Mouse (Mus musculus): ENCODE data around the gene Hist1h1c. TPM values are rescaled to one million over a fixed set of nuclear protein-coding genes. Genes with fewer than 3 reads are reported as not detected.

Gene Hist1h1c
- total RNA-seq, 2 experiments from 2014 or later: 186 to 1,288 TPM

DNA sequence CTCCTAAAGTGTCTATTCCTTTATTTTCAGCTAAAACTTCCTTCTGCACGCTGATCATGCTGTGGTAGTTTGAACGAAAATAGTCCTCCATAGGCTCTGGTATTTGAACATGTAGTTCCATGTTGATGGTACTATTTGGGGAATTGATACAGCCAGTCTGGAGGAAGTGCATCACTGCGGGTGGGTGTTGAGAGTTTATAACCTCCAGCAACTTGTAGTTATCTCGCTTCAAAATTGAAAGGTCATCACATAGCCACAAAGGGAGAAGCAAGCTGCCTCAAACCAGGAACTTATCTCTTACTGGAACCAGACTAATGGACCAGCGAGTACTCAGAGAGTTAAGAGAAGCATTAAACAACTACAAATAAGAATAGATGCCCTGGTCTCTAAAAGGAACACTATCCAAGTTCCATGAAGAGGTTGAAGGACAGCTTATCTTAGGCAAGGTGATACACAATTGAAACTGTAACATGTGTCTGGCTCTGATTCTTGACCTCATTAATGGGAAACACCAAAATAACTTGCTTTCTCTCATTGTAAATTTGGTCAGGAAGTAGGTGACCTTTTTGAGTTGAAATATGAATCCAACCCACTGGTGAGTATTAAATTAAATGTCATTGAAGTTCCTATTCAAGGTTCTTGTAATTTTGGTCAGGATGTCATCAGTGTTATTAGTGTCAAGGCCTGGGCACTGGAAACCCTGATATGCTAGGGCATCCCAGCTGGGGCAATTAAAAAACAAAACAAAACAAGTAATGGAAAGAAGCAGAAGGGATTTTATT lies 22.2 kb upstream of the Hist1h1c start:
- ATAC-seq (ENCODE audit: poor library complexity, severe bottlenecking): peak; percentile 74

DNA sequence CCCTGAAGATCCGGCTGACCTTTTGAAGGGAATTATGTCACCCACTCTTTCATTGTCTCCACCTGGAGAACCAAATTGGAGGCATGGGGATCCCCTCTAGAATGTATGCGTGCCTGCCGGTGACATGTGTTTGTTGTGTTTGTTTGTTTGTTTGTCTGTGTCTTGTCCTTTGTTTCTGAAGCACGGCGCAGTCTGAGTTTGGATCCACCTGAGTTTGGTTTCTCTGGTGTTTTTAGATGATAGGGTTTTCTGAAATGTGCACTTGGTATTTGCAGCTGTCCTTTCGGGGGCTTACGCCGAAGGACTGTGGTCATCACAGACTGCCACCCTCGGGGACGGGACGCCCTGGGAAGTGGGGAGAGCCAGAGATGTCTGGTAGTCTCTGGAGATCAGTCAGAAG lies 21.4 kb upstream of the Hist1h1c start:
- no peak for ATAC-seq (ENCODE audit: poor library complexity, severe bottlenecking)

DNA sequence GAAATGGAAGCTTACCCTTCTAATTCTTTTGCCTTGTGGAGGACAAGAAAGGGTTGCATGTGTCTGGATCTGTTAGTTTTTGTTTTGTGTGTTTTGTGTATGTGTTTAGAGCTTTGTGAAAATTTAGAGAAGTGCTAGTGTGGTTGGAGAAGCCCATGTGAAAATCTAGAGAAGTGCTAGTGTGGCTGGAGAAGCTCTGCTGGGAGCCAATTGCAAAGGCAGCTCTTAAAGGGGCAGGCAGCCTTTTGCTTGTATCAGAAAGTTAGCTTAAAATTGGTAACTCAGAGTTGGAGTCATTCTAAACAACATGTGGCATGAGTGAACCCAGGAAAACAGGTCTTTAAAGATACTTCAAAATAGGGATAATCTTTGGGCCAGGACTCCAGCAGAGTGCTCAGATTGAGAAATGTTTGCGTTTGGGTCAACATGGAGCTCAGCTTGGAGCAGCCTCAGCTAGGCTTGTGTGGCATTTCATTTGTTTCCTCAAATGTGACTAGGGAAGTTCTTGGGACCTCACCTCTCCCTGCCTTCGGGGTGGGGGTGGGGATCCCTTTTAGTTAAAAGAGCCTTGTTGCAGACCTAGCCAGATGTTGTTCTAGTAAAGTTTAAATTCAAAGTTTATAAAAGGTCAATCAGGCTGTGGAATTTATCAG lies 20.9 kb upstream of the Hist1h1c start:
- peak; percentile 52; the same call in 1 of the 2 replicates for ATAC-seq (ENCODE audit: poor library complexity, severe bottlenecking)

DNA sequence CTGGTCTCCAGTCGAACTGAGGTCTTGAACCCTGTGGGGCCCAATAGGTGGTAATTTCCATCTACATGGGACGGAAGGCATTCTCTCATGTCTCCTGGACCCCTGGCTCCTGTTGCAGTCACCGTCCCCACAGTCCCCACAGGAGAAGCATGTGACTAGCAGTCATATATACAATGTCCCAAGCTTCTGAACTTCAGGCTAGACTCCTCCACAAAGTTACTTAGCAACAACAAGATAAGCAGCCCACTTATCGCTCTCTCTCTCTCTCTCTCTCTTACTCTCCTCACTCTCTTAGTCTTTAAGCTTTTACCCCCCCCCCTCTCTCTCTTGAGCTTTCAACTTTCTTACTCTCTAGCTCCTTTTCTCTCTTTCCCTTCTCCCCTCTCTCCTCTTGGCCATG lies 14.4 kb upstream of the Hist1h1c start:
- ATAC-seq (ENCODE audit: poor library complexity, severe bottlenecking): no peak

DNA sequence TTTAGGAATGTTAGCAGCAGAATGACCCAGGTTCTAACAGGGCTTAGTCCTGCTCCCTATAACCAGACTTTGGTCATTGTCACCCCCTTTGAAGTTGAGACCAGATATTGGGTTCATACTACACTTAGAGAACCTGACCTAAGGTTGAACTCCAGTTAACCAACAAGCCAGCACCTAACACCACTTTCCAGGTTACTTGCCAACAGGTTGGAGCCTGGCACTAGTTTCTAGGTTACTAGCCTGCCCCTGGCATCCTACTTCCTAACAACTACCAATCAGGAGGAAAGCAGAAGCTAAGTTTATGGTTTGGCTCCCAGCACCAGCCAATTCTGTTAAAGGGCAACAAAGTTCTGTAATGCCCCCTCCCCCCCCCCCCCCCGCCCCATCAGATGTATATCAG lies 13.4 kb upstream of the Hist1h1c start:
- no peak for ATAC-seq (ENCODE audit: poor library complexity, severe bottlenecking)

DNA sequence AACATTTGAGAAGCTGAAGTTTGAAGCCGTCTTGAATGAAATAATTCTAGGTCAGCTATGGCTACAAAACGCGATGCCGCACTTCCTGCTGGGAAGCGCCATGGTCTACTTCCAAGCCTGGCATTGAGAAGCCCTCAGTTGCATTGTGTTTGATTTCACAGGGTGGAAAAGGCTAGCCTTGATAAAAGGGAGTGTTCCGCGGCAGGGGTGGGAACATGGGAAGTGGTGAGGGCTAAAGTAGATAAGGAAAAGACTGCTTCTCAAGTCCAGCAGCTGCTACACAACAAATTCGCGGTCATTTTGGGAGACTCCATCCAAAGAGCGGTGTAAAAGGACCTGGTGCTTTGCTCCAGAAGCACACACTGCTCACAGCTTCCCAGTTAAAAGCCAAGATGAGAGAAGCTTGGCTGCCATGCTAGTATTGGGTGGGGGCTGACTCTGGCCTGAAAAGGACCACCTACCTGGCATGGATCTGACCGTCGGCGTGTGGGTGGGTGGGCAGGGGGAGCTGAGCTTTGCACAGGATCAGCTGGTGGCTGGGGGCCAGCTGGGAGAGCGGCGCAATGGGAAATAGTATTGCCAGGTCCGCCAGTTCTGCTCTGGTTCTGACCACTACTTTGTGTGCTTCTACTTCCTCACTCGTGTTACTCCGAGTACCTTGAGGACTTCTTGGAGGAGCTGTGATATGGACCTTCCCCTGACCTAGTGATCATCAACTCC lies 10.0 kb upstream of the Hist1h1c start:
- ATAC-seq (ENCODE audit: poor library complexity, severe bottlenecking): peak; percentile 54; the same call in 1 of the 2 replicates

DNA sequence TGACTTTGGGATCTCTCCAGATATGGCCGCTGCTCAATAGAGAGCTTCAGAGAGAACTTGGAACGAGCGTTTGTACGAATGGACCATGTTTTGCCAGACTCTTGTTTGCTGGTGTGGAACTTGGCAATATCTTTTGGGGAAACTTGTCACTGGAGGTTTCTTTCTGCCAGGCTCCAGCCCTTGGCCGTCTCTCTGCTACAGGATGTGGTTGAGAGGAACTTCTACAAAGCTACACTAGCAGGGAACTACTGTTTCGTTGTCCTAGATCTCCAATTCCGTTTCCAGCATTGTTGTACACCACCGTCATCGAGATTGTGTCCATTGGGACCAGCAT lies 9.4 kb upstream of the Hist1h1c start:
- peak; percentile 70 for ATAC-seq (ENCODE audit: poor library complexity, severe bottlenecking)

DNA sequence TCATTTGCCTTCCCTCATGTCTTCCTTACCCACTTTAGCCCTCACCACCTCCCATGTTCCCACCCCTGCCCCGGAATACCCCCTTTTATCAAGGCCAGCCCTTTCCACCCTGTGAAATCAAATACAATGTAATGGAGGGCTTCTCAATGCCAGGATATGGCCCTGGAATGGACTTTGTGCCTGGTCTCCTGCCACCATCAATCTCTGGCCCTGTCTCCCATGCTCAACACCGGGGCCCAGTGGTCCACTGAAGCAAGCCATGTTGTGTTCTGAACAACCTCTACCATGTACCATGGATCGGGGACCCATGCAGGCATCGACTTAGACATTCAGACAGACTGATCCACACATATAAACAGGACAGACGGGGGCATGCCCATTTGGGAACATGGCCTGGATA lies 8.9 kb upstream of the Hist1h1c start:
- ATAC-seq (ENCODE audit: poor library complexity, severe bottlenecking): no peak

DNA sequence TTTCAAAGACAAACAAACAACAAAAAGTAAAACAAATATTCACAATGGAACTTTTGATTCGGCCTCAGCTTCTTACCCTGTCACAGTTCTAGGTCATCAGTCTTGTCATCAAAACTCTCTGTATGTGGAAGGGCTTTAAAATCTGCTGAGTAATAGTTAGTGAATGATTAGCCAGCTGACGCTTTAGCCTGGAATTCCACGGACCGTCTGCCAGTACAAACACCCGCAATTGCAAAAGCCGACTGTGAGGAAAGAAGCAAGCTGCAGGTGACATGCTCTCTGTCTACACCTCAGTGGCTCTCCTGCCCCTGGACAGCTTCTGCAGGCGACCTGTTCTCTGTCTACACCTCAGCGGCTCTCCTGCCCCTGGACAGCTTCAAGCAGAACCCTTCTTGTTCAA lies 8.1 kb upstream of the Hist1h1c start:
- no peak for ATAC-seq (ENCODE audit: poor library complexity, severe bottlenecking)

DNA sequence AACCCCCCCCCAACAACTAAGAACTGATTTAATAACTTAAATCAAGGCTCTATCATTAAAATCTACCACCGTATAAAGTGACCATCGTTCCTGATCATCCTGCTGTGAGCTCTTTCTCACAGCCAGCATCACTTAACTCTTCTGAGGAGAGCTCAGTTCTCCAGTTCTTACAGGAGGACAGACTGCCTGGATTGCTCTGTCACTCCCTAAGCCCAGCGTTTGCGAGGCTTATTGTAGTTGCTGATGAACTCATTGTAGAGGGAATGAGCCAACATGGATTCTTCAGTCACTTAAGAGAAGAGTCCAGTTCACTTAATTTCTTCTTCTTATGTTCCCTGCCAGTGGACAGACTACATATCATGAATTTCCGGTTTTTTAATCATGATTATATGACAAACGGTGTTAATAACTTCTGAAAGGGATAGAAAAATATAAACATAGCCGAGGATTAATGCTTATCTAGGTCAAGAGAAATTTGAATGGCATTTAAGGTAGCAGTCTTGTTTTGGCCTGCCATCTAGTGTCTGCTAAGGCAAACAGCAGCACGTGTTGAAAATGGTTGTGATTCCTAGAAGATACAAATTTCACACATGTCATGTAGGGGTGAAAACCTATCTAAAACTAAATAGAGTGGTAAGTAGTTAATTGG lies 6.3 kb upstream of the Hist1h1c start:
- peak; percentile 80 for ATAC-seq (ENCODE audit: poor library complexity, severe bottlenecking)

DNA sequence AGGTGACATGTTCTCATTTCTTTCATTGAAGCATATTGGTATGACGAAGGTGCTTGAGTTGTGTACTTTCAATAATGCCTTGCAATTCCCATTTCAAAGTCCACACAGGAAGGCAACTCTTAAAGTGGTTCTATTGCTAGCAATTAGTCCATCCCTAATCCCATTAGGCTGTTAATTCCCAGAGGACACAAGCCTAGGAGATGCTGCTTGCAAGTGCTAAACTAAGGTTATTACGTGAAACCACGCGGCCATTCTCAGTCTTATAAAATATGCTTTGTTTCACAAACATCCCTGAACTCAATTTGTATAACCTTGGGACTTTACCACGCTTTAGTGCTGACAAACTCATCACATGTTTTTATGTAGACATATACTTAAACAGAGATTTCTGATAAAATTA lies 1.5 kb upstream of the Hist1h1c start:
- no peak for ATAC-seq (ENCODE audit: poor library complexity, severe bottlenecking)

DNA sequence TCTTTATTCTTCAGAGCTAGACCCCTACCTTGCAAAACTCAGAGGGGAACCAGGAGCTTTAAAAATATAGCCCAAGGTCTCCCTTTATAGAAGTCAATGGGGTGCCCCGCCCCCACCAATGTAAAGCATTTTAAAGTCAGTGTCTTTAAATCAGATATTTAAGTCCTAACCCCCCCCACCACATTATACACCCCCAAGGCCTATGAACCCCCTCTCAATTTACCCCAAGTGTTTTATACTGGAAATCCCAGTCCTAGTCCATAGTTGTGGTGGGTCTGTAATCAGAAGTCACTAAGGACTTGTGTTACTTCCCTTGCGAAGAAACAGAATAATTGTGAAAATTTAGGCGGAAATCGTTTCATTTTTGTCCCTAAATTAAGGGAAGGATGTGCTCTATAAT lies 567 bp upstream of the Hist1h1c start:
- no peak for ATAC-seq (ENCODE audit: poor library complexity, severe bottlenecking)

DNA sequence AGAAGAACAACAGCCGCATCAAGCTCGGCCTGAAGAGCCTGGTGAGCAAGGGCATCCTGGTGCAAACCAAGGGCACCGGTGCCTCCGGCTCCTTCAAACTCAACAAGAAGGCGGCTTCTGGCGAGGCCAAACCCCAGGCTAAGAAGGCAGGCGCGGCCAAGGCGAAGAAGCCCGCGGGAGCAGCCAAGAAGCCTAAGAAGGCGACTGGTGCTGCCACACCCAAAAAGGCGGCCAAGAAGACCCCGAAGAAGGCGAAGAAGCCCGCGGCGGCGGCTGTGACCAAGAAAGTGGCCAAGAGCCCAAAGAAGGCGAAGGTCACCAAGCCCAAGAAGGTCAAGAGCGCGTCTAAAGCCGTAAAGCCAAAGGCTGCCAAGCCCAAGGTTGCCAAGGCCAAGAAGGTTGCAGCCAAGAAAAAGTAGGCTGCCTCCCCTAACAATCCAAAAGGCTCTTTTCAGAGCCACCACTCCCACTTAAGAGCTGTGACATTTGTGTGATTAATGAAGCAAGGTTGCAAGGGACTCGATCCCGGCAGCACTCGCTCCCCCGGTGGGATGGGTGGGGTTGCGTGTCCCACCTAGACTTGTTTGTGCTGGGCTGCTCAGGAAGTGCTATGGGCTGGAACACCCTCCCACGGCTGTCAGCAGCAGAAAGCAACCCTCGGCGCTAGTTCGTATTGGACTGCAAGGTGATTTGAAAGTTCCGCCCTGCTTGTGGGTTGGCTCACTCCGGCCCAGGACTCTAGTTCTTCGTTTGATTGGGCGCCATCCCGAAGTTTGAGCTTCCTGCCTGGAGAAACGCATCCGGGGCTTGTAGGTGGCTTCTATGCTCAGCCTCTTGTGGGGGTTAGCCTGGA lies 687 bp downstream of the Hist1h1c start:
- peak; percentile 65 for ATAC-seq (ENCODE audit: poor library complexity, severe bottlenecking)

DNA sequence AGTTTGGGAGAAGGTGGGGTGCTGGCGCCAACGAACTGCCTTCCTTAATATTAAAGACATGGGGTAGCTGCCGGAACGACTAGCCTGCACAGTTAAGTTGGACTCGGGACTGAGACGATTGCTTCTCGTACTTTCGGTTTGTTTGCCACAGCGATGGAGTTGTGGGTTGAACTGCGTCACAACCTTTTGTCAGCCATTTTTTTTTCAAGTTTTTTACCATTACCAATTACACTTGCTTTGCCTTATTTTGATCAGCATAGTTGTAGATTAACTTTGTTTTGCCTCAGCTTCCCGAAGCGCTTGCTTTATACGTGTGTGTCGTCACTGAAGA lies 1.3 kb downstream of the Hist1h1c start:
- peak; percentile 34 for ATAC-seq (ENCODE audit: poor library complexity, severe bottlenecking)

DNA sequence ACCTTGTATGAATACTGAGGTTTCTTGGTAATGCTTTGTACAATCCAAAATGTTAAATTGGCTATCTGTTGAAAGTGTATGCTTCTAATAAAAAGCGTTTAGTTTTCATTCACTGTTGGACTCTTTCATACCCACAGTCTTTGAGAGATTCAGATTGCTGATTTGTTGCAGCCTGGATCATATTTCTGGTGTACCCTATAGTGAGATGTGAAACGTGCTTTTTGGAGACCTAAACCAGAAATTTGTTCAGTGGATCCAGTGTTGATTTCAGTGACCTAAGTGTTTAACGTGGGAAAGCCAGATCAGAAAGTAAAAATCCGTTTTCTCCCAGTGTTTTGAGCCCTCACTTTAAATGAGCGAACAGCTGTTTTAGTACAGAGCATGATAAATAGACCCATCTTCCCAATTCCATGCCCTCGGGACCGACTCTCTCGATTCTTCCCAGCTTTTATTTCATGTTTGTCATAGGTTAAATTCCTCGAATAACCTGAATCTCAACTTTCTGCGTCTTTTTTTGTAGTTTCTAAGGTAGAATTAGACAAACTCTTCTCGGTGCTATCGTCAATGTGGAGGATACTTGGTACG lies 1.7 kb downstream of the Hist1h1c start:
- ATAC-seq (ENCODE audit: poor library complexity, severe bottlenecking): no peak

DNA sequence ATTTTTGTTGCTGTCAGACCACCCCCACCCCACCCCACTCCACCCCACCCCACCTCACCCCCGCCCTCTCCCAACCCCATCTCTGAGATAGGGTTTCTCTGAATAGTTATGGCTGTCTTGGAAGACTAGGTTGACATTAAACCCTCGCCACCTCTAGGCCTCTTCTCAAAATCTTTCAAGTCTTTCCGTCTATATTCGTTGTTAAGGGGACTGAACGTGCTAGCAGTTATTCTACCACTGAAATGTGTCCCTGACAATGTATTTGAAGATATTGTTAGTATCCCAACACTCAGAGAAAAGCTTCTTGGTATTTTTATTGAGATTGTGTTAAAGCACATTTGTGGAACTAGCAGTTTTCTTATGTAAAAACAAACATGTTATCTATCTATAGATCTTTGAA lies 2.3 kb downstream of the Hist1h1c start:
- no peak for ATAC-seq (ENCODE audit: poor library complexity, severe bottlenecking)

DNA sequence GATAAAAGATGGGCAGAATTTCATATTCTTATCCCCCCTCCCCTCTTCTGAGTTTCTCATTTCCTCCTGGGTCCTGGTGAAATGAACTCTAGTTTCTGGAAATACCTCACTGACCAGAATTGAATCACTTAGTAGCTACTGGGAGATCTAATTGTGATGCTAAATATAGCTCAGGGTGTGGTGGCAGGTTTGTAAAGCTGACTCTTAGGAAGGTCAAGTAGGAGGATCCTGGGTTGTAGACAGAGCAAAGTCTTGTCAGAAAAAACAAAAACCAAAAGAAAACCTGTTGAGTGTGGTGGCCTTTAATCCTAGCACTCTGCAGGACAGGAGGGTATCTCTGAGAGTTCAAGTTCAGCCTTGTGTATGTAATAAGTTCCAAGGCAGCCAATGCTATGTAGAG lies 3.4 kb downstream of the Hist1h1c start:
- no peak for ATAC-seq (ENCODE audit: poor library complexity, severe bottlenecking)

DNA sequence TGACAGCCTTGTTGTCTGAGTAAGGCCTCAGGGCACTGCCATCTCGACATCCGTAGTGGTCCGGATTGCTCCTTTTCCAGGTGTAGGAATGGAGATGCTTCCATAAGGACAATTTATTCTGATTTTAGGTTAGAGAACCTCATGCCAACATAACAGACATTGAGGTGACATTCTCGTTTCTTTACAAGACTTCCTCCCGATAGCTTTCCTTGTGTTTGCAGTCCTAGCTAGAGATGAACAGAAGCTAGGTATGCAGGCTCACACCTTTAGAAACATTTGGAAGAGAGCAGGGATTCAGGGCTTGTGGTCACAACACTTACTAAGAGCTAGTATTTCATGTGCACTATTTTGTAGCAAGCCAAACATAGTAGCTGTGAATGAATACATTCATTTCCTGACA lies 4.6 kb downstream of the Hist1h1c start:
- ATAC-seq (ENCODE audit: poor library complexity, severe bottlenecking): no peak

DNA sequence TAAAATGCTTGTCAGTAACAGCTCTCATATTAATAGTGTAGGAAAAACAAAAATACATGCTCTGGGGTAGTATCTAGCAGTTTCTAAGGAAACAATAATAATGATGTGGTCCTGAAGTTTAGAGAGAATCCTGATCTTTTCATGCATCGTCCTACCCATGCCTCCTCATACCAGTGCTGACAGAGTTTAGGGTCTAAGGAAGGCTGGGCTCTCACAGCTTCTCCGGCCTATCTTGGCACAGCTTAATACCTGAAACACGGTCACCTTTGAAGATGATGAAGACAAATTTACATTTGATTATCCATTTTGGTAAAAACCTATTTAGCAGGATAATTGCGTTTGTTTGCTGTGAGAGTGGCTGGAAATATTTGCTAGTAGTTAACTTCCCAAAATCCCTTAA lies 5.4 kb downstream of the Hist1h1c start:
- ATAC-seq (ENCODE audit: poor library complexity, severe bottlenecking): no peak

Data from megakaryocyte, adult 5-6 weeks (primary cell).